Mouse (Mus musculus) cerebellum, adult 2 months (tissue): ENCODE data around the gene Nop53.

Experiments
- CTCF ChIP-seq: fragments of 200-500 bp; IDR thresholded peaks from 2 replicates; pipeline ENCODE4 v1.5.1; 2011; ENCODE audit warnings: low read depth, mild to moderate bottlenecking, control low read depth, low read length, moderate library complexity, borderline replicate concordance; ENCODE audit not compliant: insufficient read depth
- POLR2A ChIP-seq: fragments of 200-500 bp; IDR thresholded peaks from 2 replicates; pipeline ENCODE4 v1.6.1; 2011; ENCODE audit warnings: low read length, control low read depth, borderline replicate concordance; ENCODE audit not compliant: insufficient read depth

DNA sequence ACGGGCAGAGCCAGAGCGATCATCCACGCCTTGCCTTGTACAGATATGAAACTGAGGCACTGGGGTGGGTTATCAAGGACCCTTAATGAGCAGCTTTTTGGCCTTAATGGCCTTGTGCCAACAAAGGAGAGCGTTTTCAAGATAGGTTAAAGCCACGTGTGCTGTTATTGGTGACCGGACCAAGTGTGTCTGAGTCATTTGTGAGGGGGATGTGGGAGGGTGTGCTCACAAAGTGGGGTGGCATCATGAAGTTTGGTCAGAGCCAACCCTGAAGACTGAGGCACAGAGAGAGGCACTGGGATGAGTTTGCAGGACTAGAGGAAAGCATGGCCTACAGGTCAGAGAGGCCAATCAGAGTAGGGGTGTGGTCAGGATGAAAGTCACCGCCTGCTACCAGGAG lies 8.6 kb upstream of the Nop53 start:
- TF ChIP-seq CTCF (no peak), POLR2A (no peak)
